Mouse (Mus musculus) heart, postnatal 0 days (tissue): ENCODE data around the gene Egfr.

ENCODE experiments used
- CTCF ChIP-seq: IDR thresholded peaks from 2 replicates; pipeline ENCODE4 v1.5.1; 2016; ENCODE audit warnings: antibody characterized with exemption, control low read depth, low read depth
- EP300 ChIP-seq: IDR thresholded peaks from 2 replicates; pipeline ENCODE4 v1.6.1; 2016; ENCODE audit warnings: antibody characterized with exemption, low read depth

GRCm38 (mm10) chr11:16820138-16820537, 68.1 kb downstream of the Egfr start:
- no peak for TF ChIP-seq CTCF
- no peak for TF ChIP-seq EP300
